Mouse (Mus musculus): ENCODE data around the gene Hmgn2. TPM values are rescaled to one million over a fixed set of nuclear protein-coding genes. Genes with fewer than 3 reads are reported as not detected.

The Hmgn2 gene
- polyA plus RNA-seq, 1 experiment from 2014 or later: 2,551 TPM

DNA sequence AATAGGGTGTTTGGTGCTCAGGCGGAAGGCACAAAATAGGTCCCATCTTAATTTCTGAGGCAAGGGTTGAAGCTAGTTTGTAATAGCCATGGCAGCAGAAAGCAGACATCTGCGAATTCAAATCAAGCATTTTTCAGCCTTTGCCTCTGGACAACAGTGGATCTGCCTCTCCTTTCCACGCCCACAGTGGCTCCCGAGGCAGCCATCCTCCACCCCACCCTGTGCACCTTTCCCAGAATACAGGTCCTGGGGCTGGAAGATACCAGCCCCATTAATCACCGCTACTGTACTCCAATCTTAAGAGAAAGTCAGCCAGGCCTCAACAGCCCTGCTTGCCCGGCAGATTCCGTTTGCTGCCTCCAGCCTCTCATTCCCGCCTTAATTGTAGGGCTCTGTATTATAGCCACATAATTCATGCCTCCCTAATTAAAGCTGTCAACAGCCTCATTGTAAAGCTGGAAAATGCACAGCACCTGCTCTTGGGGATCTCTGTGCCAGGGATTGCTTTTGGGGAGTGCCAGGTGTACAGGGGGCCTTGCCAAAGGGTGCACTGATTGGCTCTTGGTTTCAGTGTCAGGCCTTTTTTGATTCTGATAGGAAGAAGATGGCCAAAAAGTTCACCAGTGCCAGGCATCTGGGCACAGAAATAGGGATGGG is 792 bp upstream of the Hmgn2 start:
- H3K4me1 ChIP-seq: peaks cover 25% of the 10 kb centered on the region
- WGBS: 40% methylated on average over 8 of the region's 8 CpGs
- no peaks in the 10 kb centered on the region for H3K9me3 ChIP-seq
- H3K27me3 ChIP-seq: no peaks in the 10 kb centered on the region
- H3K36me3 ChIP-seq: peaks cover 53% of the 10 kb centered on the region
- peak overlapping the region; percentile 99; the same call in 1 of the 2 replicates for H3K27ac ChIP-seq
- ATAC-seq (ENCODE audit: low FRiP score, low read depth): no peak
- peak overlapping the region; percentile 79 for H3K4me2 ChIP-seq (replicated peaks)
- peak overlapping the region; percentile 64 for H3K4me3 ChIP-seq
- peak overlapping the region; percentile 97; the same call in 1 of the 2 replicates for H3K9ac ChIP-seq

DNA sequence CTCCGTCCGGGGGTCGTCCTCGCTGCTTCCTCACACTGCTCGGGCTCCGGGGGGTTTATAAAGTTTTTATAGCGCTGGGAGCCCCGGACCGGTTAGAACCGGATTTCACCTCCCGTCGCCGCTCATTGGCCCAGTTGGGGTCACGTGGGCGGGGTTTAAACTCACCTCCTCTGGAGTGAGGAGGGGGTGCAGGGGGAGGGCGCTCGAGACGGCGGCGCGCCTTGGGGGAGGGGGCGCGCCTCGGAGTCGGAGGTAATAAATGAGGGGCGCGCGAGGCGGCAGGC is 642 bp downstream of the Hmgn2 start:
- peak overlapping the region; percentile 79 for H3K4me2 ChIP-seq (replicated peaks)
- peak overlapping the region; percentile 64 for H3K4me3 ChIP-seq
- H3K27me3 ChIP-seq: no peaks in the 10 kb centered on the region
- H3K36me3 ChIP-seq: peaks cover 60% of the 10 kb centered on the region
- ATAC-seq (ENCODE audit: low FRiP score, low read depth): peak; percentile 88
- H3K9me3 ChIP-seq: no peaks in the 10 kb centered on the region
- peak overlapping the region; percentile 99 for H3K27ac ChIP-seq
- H3K9ac ChIP-seq: peak overlapping the region; percentile 97
- WGBS: 0% methylated on average over 26 of the region's 29 CpGs
- H3K4me1 ChIP-seq: peaks cover 25% of the 10 kb centered on the region

DNA sequence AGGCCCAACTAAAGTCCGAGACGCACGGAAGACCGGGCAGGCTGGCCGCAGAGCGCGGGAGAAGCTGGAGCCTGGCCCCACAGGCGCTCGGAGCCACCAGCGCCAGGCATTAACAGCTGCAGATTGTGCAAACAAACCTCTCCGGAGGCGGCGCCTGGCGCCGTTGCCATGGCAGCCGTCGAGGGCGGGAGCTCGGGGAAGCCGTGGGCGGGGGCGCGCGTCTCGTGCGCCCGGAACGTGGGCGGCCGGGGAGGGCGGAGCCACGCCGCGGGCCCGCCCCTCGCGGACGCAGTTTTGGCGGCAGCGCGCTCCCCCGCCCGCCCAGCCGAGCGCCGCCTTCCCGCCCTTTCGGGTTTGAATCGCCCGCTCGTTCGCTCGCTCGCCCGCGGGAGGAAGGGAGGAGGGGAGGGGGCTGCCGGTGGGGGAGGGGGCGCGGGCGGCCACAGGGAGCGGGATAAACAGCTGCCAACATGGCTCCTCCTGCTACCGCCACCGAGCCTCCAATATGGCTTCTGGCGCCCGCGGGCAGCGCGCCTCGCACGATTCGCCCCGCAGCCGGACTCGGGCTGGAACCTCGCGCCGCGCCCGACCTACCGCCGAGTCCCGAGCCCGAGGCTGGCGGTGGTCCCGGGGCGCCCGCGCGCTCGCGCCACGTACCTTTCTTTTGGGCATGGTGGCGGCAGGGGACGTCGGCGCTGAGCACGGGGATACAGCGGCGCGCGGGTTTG is 1.1 kb downstream of the Hmgn2 start:
- Histone ChIP-seq H3K27me3 (no peaks in the 10 kb centered on the region), H3K36me3 (peaks cover 59% of the 10 kb centered on the region), H3K4me1 (peaks cover 25% of the 10 kb centered on the region), H3K9ac (peak overlapping the region; percentile 97), H3K4me3 (peak overlapping the region; percentile 64), H3K9me3 (no peaks in the 10 kb centered on the region), H3K27ac (peak overlapping the region; percentile 99), H3K4me2 (replicated peaks) (peak overlapping the region; percentile 79)
- peak; percentile 73 for ATAC-seq (ENCODE audit: low FRiP score, low read depth)
- WGBS: under 1% methylated on average over 68 of the region's 101 CpGs

DNA sequence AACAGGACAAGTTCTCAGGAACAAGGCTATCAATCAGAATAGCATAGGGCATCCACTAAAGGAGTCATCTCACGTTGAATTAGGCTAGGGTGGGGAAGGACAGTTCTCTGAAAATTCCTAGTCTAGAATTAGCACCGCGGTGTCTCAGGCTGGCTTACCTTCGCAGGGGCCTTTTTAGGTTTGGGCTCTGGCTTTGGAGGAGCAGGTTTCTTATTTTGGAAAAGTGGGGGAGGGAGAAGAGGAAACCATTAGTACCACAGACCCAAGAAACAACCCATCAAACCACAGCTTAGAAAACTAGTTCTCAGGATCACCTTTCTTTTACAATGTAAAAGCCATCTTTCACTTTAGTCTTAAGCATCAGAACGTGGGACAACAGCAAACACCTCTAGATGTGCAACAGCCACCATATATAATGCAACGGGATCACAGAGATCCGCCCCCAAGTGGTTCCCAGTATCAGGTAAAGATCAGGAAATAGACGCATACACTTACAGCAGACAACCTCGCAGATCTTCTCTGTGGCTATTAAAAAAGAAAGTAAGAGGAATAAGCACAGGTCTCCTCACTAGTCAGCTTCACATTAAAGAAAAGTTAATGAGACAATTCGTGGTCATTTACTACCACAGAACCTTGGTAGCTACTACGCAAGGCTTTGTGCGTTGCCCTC is 2.0 kb downstream of the Hmgn2 start:
- peak overlapping the region; percentile 97 for H3K9ac ChIP-seq
- peak overlapping the region; percentile 64 for H3K4me3 ChIP-seq
- H3K4me2 ChIP-seq (replicated peaks): peak overlapping the region; percentile 79
- no peaks in the 10 kb centered on the region for H3K27me3 ChIP-seq
- ATAC-seq (ENCODE audit: low FRiP score, low read depth): no peak
- no peaks in the 10 kb centered on the region for H3K9me3 ChIP-seq
- 0 out of 2 replicates have a peak overlapping the region, but pooled peaks have one; percentile 99 for H3K27ac ChIP-seq
- H3K4me1 ChIP-seq: peaks cover 25% of the 10 kb centered on the region
- H3K36me3 ChIP-seq: peaks cover 52% of the 10 kb centered on the region
- 47% methylated on average over 12 of the region's 12 CpGs for WGBS

DNA sequence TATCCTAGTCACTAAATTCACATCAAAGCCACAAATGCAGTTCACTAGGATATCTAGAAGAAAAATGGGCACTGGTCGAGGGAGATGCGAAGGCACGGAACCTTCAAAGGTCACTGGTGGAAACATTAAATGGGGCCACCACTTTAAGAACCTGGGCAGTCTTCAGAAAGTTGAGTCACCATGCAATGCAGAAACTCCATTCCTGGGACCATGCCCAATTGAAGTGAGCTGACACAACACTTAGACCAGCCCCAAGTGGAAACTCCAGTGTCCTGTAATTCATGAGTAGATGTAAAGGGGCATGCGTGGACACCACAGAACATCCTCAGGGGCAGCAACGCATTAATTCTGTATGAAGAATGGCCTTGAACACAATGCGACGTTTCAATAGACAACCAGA is 5.9 kb downstream of the Hmgn2 start:
- Histone ChIP-seq H3K9ac (no peak overlapping the region), H3K36me3 (peaks cover 37% of the 10 kb centered on the region), H3K27me3 (no peaks in the 10 kb centered on the region), H3K9me3 (no peaks in the 10 kb centered on the region), H3K27ac (no peak overlapping the region), H3K4me1 (peaks cover 13% of the 10 kb centered on the region), H3K4me2 (replicated peaks) (no peak overlapping the region), H3K4me3 (no peak overlapping the region)
- no peak for ATAC-seq (ENCODE audit: low FRiP score, low read depth)
- WGBS: 88% methylated on average over 7 of the region's 7 CpGs

DNA sequence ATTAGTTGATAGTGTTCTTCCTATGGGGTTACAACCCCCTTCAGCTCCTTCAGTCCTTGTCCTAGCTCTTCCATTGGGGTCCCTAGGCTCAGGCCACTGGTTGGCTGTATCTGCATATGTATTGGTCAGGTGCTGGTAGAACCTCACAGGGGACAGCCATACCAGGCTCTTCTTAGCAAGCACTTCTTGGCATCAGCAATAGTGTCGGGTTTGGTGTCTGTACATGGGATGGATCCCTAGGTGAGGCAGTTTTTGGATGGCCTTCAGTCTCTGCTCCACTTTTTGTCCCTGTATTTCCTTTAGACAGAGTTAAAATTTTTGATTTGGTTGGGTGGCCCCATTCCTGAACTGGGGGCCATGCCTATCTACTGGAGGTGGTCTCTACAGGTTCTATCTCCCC is 9.6 kb downstream of the Hmgn2 start:
- no peak overlapping the region for H3K4me2 ChIP-seq (replicated peaks)
- WGBS: 82% methylated on average over 1 of the region's 1 CpGs

DNA sequence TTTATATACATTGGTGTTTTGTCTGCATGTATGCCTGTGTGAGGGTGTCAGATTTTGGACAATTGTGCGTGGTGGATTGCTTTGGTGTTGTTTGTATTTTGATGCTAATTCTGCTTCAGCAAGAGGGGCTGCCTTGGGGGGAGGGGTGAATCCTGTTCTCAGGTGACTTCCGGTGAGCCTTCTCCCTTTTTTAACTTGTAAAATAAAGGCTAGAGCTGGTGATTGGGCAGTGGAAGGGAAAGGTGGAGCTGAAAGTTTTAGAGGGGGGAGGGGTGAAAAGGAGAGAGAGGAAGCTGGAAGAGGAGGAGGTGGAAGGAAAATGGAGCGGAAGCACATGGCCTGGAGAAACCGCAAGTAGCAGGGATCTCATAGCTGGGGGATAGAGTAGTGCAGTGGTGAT is 12.1 kb downstream of the Hmgn2 start:
- no peaks in the 10 kb centered on the region for H3K4me1 ChIP-seq
- no peaks in the 10 kb centered on the region for H3K27me3 ChIP-seq
- H3K36me3 ChIP-seq: no peaks in the 10 kb centered on the region
- no peak overlapping the region for H3K27ac ChIP-seq
- no peak overlapping the region for H3K9ac ChIP-seq
- H3K9me3 ChIP-seq: no peaks in the 10 kb centered on the region
- H3K4me3 ChIP-seq: no peak overlapping the region
- ATAC-seq (ENCODE audit: low FRiP score, low read depth): no peak
- WGBS: 73% methylated on average over 4 of the region's 4 CpGs
- no peak overlapping the region for H3K4me2 ChIP-seq (replicated peaks)

More for the DNA sequence above, 9.6 kb downstream of the Hmgn2 start:
- Histone ChIP-seq H3K27ac (no peak overlapping the region), H3K4me3 (no peak overlapping the region), H3K27me3 (no peaks in the 10 kb centered on the region), H3K4me1 (no peaks in the 10 kb centered on the region), H3K36me3 (peaks cover 15% of the 10 kb centered on the region), H3K9ac (no peak overlapping the region), H3K9me3 (no peaks in the 10 kb centered on the region)
- no peak for ATAC-seq (ENCODE audit: low FRiP score, low read depth)

DNA sequence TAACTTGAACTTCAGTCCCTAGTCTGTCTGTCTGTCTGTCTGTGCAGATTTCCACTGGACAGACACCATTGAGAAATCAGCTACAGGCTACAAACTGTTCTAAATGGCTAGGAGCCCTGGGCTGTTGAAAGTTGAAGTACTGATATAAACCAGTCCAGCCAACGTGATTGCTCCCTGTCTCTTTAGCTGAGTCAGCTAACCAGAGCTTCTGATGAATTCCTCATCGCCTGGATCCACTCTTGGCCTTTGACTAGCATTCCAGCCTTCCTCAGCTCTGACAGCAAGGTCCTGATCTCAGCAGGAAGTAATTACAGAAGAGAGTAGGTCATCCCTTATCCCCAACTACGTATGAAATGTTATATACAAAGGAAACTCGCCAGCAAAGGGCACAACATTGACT is 21.7 kb downstream of the Hmgn2 start:
- Histone ChIP-seq H3K27ac (no peak overlapping the region), H3K4me2 (replicated peaks) (no peak overlapping the region), H3K27me3 (no peaks in the 10 kb centered on the region), H3K4me1 (no peaks in the 10 kb centered on the region), H3K36me3 (no peaks in the 10 kb centered on the region), H3K9ac (no peak overlapping the region), H3K9me3 (no peaks in the 10 kb centered on the region; the same call in 1 of the 2 replicates), H3K4me3 (no peak overlapping the region)
- 59% methylated on average over 4 of the region's 4 CpGs for WGBS
- ATAC-seq (ENCODE audit: low FRiP score, low read depth): no peak

DNA sequence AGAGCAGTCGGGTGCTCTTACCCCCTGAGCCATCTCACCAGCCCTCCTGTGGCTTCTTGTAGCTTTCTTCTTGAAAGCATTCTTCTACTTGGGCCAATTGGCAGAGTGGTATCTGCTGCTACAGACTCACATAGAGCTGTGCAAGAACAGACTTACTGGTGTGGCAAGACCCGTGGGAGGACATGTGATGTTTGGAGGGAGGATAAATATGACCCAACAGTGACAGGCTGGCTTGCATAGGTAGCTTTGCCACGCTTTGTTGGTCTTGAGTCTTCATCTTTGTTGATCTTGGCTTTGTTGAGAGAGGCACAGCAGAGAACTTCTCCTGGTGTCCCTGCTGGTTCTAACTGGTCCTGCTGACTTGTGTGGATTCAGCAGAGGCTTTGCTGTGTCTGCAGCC is 24.7 kb downstream of the Hmgn2 start:
- H3K4me1 ChIP-seq: no peaks in the 10 kb centered on the region
- WGBS: 84% methylated on average over 3 of the region's 3 CpGs
- no peak for ATAC-seq (ENCODE audit: low FRiP score, low read depth)

DNA sequence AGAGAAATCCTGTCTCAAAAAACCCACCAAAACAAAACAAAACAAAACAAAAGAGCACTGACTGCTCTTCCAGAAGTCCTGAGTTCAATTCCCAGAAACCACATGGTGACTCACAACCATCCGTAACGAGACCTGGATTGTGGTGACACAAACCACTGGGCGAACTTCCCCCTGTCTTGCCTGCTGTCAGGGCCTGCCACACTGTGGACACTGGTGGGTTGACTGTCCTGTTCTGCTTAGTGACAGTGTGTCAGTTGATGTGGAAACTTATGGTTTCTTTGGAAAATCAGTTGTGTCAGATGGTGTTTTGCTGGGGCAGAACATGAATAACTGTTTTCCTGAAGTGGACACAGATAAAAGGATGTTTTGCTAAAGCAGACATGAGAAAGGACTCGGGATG is 25.8 kb downstream of the Hmgn2 start:
- Histone ChIP-seq H3K4me2 (replicated peaks) (no peak overlapping the region), H3K4me3 (no peak overlapping the region), H3K36me3 (no peaks in the 10 kb centered on the region), H3K4me1 (no peaks in the 10 kb centered on the region), H3K9me3 (no peaks in the 10 kb centered on the region; the same call in 1 of the 2 replicates), H3K27me3 (no peaks in the 10 kb centered on the region), H3K27ac (no peak overlapping the region), H3K9ac (no peak overlapping the region)
- 93% methylated on average over 4 of the region's 4 CpGs for WGBS
- ATAC-seq (ENCODE audit: low FRiP score, low read depth): no peak

More for the DNA sequence above, 24.7 kb downstream of the Hmgn2 start:
- Histone ChIP-seq H3K4me2 (replicated peaks) (no peak overlapping the region), H3K9me3 (no peaks in the 10 kb centered on the region; the same call in 1 of the 2 replicates), H3K9ac (no peak overlapping the region), H3K27me3 (no peaks in the 10 kb centered on the region), H3K27ac (no peak overlapping the region), H3K36me3 (no peaks in the 10 kb centered on the region), H3K4me3 (no peak overlapping the region)

DNA sequence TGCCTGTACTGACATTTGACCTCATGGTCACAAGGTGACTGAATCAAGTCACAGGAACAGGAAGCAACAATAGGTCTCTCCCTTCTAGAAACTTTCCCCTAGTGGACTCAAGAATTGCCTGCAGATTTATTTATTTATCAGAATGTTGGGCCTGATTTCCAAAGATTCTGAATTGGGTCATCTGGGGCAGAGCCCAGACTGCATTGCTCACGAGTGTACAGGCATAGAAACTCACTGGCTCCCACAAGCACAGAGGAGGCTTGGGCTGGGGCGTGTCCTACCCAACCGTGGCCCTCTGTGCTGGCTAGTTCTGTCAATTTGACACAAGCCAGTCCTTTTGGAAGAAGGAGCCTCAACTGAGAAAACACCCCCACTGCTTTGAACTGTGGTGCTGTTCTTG is 26.9 kb downstream of the Hmgn2 start:
- H3K4me1 ChIP-seq: no peaks in the 10 kb centered on the region
- H3K27ac ChIP-seq: no peak overlapping the region
- H3K9ac ChIP-seq: no peak overlapping the region
- no peaks in the 10 kb centered on the region for H3K36me3 ChIP-seq
- no peak overlapping the region for H3K4me2 ChIP-seq (replicated peaks)
- ATAC-seq (ENCODE audit: low FRiP score, low read depth): no peak
- no peak overlapping the region for H3K4me3 ChIP-seq
- no peaks in the 10 kb centered on the region; the same call in 1 of the 2 replicates for H3K9me3 ChIP-seq
- WGBS: 23% methylated on average over 3 of the region's 3 CpGs
- H3K27me3 ChIP-seq: no peaks in the 10 kb centered on the region

Data from limb, embryonic 13.5 days (tissue).